Mouse (Mus musculus) neural tube, embryonic 13.5 days (tissue): ENCODE measurements around the gene Slc4a10. TPM values are rescaled to one million over a fixed set of nuclear protein-coding genes. Genes with fewer than 3 reads are reported as not detected.
"Not testable (repeated sequence)": the region's sequence is repeated elsewhere in the genome, so short reads cannot be mapped to it uniquely, and the experiment has no call there.

ENCODE experiments used
- ATAC-seq: fragments of 200-750 bp; cut with Nextera tagmentation; 2 replicates; pipeline ENCODE4 v1.8.0; 2017; ENCODE audit warnings: low read depth, mild to moderate bottlenecking, moderate TSS enrichment, moderate library complexity
- H3K27ac ChIP-seq: fragments of 300-500 bp; sonication (generic); replicated peaks from 2 replicates; pipeline ENCODE4 v1.5.1; 2015; ENCODE audit warnings: moderate library complexity, mild to moderate bottlenecking, inconsistent platforms
- H3K27me3 ChIP-seq: fragments of 300-500 bp; sonication (generic); 2 replicates; pipeline ENCODE4 v1.6.1; 2015; ENCODE audit warnings: mild to moderate bottlenecking, inconsistent platforms
- H3K36me3 ChIP-seq: fragments of 300-500 bp; sonication (generic); 2 replicates; pipeline ENCODE4 v1.6.1; 2015; ENCODE audit warnings: mild to moderate bottlenecking, inconsistent platforms
- H3K4me1 ChIP-seq: fragments of 300-500 bp; sonication (generic); replicated peaks from 2 replicates; pipeline ENCODE4 v1.6.1; 2015; ENCODE audit warnings: inconsistent platforms
- H3K4me2 ChIP-seq: fragments of 300-500 bp; sonication (generic); 2 replicates; pipeline ENCODE4 v1.6.1; 2015; ENCODE audit warnings: inconsistent platforms, mild to moderate bottlenecking, moderate library complexity
- H3K4me3 ChIP-seq: fragments of 300-500 bp; sonication (generic); 2 replicates; pipeline ENCODE4 v1.5.1; 2015; ENCODE audit warnings: mild to moderate bottlenecking, inconsistent platforms
- H3K9ac ChIP-seq: fragments of 300-500 bp; sonication (generic); 2 replicates; pipeline ENCODE4 v1.6.1; 2015; ENCODE audit warnings: moderate library complexity, mild to moderate bottlenecking, inconsistent platforms
- H3K9me3 ChIP-seq: fragments of 300-500 bp; sonication (generic); 2 replicates; pipeline ENCODE4 v1.6.1; 2016; ENCODE audit warnings: inconsistent platforms
- WGBS: fragments of 180-500 bp; shearing (Covaris S2); methylation state at CpG from one replicate; pipeline ENCODE4 v1.1.7; 2015; 5-methylcytosine and 5-hydroxymethylcytosine counted together
- polyA plus RNA-seq: library from polyadenylated mRNA; unstranded; fragments of >200 nt; fragmentation: Nextera tagmentation; extraction: Ambion mirVana; gene quantifications from 2 replicates; pipeline ENCODE4 v1.2.1, GENCODE M21; 2015

The Slc4a10 gene
- 6.3 and 7.1 TPM in 2 replicates for polyA plus RNA-seq

GRCm38 (mm10) chr2:62046421-62046845 lies at the start of gene Slc4a10:
TSS of gene Slc4a10 (plus strand) at chr2:62046462.
- Histone ChIP-seq H3K9me3 (no peaks in the 10 kb centered on the region), H3K27ac (peak within 1 kb of the TSS; percentile 92), H3K4me1 (peaks cover 7% of the 10 kb centered on the region), H3K36me3 (no peaks in the 10 kb centered on the region), H3K27me3 (no peaks in the 10 kb centered on the region), H3K4me3 (peak within 1 kb of the TSS; percentile 59), H3K4me2 (peak within 1 kb of the TSS; percentile 65), H3K9ac (peak within 1 kb of the TSS; percentile 84)
- ATAC-seq, result peak; percentile 80
- 17% methylated on average over 10 of the region's 10 CpGs for WGBS

DNA sequence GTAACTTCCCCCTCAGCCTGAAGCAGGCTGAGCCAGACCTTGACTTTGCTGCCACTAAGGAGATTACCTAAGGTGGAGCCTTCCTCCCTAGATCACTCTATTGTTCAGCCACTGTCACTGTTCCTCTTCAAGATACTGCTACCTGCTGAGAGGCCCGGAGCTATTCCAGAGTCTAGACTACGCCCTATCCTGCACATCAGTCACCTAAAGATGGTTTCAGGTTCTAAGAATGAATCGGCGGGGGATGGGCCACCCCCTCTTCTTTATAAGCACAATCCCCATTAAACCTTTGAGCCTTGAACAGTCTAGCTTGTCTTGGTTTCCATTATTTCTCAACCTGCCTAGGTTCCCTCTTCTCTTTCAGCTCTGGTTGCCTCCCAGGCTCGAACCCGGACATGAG lies 45.0 kb upstream of the Slc4a10 start:
- H3K4me1 ChIP-seq, H3K36me3 ChIP-seq, H3K27ac ChIP-seq, ATAC-seq, H3K27me3 ChIP-seq, H3K4me3 ChIP-seq, H3K4me2 ChIP-seq, H3K9me3 ChIP-seq, H3K9ac ChIP-seq: not testable (repeated sequence)
- WGBS, result 94% methylated on average over 6 of the region's 6 CpGs

- Histone ChIP-seq H3K36me3 (no peaks in the 10 kb centered on the region), H3K9me3 (no peaks in the 10 kb centered on the region), H3K4me3 (no peak overlapping the region), H3K27ac (no peak overlapping the region), H3K4me1 (no peaks in the 10 kb centered on the region), H3K9ac (no peak overlapping the region), H3K27me3 (no peaks in the 10 kb centered on the region), H3K4me2 (no peak overlapping the region)
- ATAC-seq, result no peak
- 56% methylated on average over 3 of the region's 3 CpGs for WGBS
These were observed 28.1 kb upstream of the Slc4a10 start for GRCm38 (mm10) chr2:62018209-62018608.

GRCm38 (mm10) chr2:62046861-62047503 lies 720 bp downstream of the Slc4a10 start:
- WGBS, result 9% methylated on average over 10 of the region's 10 CpGs
- peak; percentile 38 for ATAC-seq
- H3K9ac ChIP-seq, result peak overlapping the region; percentile 84
- H3K27ac ChIP-seq, result peak overlapping the region; percentile 92
- no peaks in the 10 kb centered on the region for H3K9me3 ChIP-seq
- H3K4me3 ChIP-seq, result peak overlapping the region; percentile 59
- H3K27me3 ChIP-seq, result no peaks in the 10 kb centered on the region
- H3K36me3 ChIP-seq, result no peaks in the 10 kb centered on the region
- peaks cover 7% of the 10 kb centered on the region for H3K4me1 ChIP-seq
- peak overlapping the region; percentile 65 for H3K4me2 ChIP-seq

GRCm38 (mm10) chr2:62047504-62048005 lies 1.3 kb downstream of the Slc4a10 start:
- peak overlapping the region; percentile 65 for H3K4me2 ChIP-seq
- H3K9ac ChIP-seq, result peak overlapping the region; percentile 84
- H3K4me3 ChIP-seq, result peak overlapping the region; percentile 59
- H3K4me1 ChIP-seq, result peaks cover 7% of the 10 kb centered on the region
- H3K9me3 ChIP-seq, result no peaks in the 10 kb centered on the region
- peak overlapping the region; percentile 92 for H3K27ac ChIP-seq
- 1% methylated on average over 14 of the region's 14 CpGs for WGBS
- peak; percentile 95 for ATAC-seq
- H3K27me3 ChIP-seq, result no peaks in the 10 kb centered on the region
- H3K36me3 ChIP-seq, result no peaks in the 10 kb centered on the region

DNA sequence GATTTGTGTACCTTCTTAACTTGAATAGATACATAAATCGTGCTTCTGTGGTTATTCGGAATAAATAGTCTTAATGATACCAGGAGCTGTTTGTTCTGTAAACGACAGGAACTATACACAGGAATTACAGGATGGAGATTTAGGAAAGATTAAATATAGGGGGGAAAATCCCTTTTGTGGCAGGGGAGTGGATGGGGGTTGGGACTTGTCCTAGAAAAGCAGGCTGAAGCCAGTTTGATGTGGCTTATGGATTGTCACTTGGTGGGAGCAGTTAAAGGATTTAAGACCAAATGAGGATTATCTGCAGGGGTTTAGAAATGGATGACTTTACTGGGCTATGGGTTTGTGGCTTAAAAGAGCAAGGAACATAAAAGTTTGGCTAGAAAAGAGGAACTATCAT lies 1.9 kb downstream of the Slc4a10 start:
- Histone ChIP-seq H3K9ac (peak overlapping the region; percentile 84), H3K27ac (peak overlapping the region; percentile 92)
- WGBS, result 13% methylated on average over 3 of the region's 3 CpGs

DNA sequence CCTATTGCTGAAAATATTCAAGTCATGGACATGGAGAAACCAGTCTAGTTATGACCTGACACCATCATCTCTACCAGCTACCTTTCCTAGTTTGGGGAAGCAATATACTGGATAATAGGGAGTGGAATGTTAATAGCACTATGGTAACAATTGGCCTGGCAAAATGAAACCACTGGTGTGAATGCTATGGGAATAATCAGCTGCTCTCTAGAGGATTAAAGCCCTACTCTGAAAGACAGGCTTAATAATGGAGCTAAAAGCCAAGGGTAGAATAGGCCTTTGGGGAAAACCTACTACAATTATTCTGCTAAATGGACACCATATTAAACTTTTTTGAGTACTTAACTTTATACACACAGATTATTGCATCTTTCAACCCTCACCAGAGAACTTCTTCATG lies 30.2 kb downstream of the Slc4a10 start:
- no peaks in the 10 kb centered on the region for H3K9me3 ChIP-seq
- no peak overlapping the region for H3K4me3 ChIP-seq
- H3K9ac ChIP-seq, result no peak overlapping the region
- no peaks in the 10 kb centered on the region for H3K4me1 ChIP-seq
- H3K27me3 ChIP-seq, result no peaks in the 10 kb centered on the region
- ATAC-seq, result no peak
- H3K4me2 ChIP-seq, result no peak overlapping the region
- no peak overlapping the region for H3K27ac ChIP-seq
- H3K36me3 ChIP-seq, result no peaks in the 10 kb centered on the region

More for the DNA sequence above, 1.9 kb downstream of the Slc4a10 start:
- Histone ChIP-seq H3K36me3 (no peaks in the 10 kb centered on the region), H3K4me3 (peak overlapping the region; percentile 59), H3K4me2 (peak overlapping the region; percentile 65), H3K4me1 (peaks cover 7% of the 10 kb centered on the region), H3K9me3 (no peaks in the 10 kb centered on the region), H3K27me3 (no peaks in the 10 kb centered on the region)
- ATAC-seq, result peak; percentile 41; the same call in 1 of the 2 replicates

GRCm38 (mm10) chr2:62087566-62087965 lies 41.3 kb downstream of the Slc4a10 start:
- Histone ChIP-seq H3K9me3 (no peaks in the 10 kb centered on the region), H3K4me2 (no peak overlapping the region), H3K4me1 (no peaks in the 10 kb centered on the region), H3K4me3 (no peak overlapping the region), H3K27me3 (no peaks in the 10 kb centered on the region), H3K27ac (no peak overlapping the region), H3K9ac (no peak overlapping the region), H3K36me3 (no peaks in the 10 kb centered on the region)
- no peak for ATAC-seq
- 76% methylated on average over 3 of the region's 3 CpGs for WGBS

GRCm38 (mm10) chr2:62088715-62089114 lies 42.5 kb downstream of the Slc4a10 start:
- no peaks in the 10 kb centered on the region for H3K27me3 ChIP-seq
- no peak overlapping the region for H3K4me2 ChIP-seq
- H3K9ac ChIP-seq, result no peak overlapping the region
- H3K4me3 ChIP-seq, result no peak overlapping the region
- WGBS, result 77% methylated on average over 8 of the region's 8 CpGs
- no peak overlapping the region for H3K27ac ChIP-seq
- no peaks in the 10 kb centered on the region for H3K36me3 ChIP-seq
- H3K9me3 ChIP-seq, result no peaks in the 10 kb centered on the region
- no peaks in the 10 kb centered on the region for H3K4me1 ChIP-seq
- no peak for ATAC-seq

GRCm38 (mm10) chr2:62089208-62089607 lies 42.9 kb downstream of the Slc4a10 start:
- Histone ChIP-seq H3K4me2 (no peak overlapping the region), H3K36me3 (no peaks in the 10 kb centered on the region), H3K9me3 (no peaks in the 10 kb centered on the region), H3K27me3 (no peaks in the 10 kb centered on the region), H3K27ac (no peak overlapping the region), H3K4me3 (no peak overlapping the region), H3K9ac (no peak overlapping the region), H3K4me1 (no peaks in the 10 kb centered on the region)
- WGBS, result 80% methylated on average over 9 of the region's 9 CpGs
- no peak for ATAC-seq

DNA sequence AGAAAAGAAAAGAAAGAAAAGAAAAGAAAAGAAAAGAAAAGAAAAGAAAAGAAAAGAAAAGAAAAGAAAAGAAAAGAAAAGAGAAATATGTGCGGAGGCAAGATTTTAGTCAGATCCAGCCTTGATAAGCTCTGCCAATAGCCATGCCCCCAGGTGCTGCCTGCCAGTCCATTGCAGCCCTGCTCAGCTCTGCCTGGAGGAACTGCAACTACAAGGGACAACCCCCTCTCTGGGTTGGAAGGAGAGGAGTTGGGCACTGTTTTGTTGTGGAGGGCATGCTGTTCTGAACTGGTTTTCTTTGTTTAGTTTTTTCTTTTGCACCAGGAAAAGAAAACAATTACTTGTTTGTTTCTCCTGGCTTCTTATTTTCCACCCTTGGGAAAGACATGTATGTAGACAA lies 54.3 kb downstream of the Slc4a10 start:
- Histone ChIP-seq H3K36me3 (no peaks in the 10 kb centered on the region), H3K27me3 (no peaks in the 10 kb centered on the region), H3K4me3 (no peak overlapping the region), H3K9ac (no peak overlapping the region), H3K9me3 (no peaks in the 10 kb centered on the region), H3K4me1 (no peaks in the 10 kb centered on the region), H3K4me2 (no peak overlapping the region), H3K27ac (no peak overlapping the region)
- ATAC-seq, result no peak
- WGBS, result 86% methylated on average over 1 of the region's 1 CpGs

DNA sequence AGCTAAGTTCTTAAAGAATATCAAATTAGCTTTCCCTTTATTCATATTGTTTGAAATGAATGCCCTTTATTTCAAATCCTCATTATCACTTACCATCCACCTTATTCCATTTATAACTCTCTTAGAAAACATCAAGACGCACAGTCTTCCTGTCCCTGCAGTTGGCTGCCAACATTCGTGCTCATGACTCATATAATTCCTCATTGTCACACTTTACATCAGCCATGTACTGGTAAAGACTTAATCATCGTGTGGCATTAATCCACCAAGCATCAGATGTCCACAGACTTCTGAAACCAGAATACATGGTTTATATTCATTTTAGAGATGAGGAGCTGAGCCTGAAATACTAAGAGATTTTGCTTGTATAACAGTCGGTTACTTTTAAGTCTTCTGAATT lies 69.1 kb downstream of the Slc4a10 start:
- Histone ChIP-seq H3K4me3 (no peak overlapping the region), H3K9ac (no peak overlapping the region), H3K27ac (no peak overlapping the region), H3K4me1 (no peaks in the 10 kb centered on the region), H3K4me2 (no peak overlapping the region), H3K9me3 (no peaks in the 10 kb centered on the region), H3K36me3 (no peaks in the 10 kb centered on the region), H3K27me3 (no peaks in the 10 kb centered on the region)
- WGBS, result 88% methylated on average over 4 of the region's 4 CpGs
- no peak for ATAC-seq

DNA sequence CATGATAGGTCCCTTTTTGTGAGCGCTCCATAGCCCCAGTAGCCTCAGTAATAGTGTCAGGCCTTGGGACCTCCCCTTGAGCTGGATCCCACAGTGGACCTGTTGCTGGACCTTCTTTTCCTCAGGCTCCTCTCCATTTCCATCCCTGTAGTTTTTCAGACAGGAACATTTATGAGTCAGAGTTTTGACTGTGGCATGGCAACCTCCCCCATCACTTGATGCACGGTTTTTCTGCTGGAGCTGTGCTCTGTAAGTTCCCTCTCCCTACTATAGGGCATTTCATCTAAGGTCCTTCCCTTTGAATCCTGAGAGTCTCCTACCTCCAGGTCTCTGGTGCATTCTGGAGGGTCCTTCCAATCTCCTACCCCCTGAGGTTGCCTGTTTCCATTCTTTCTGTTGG lies 83.7 kb downstream of the Slc4a10 start:
- WGBS, result 96% methylated on average over 2 of the region's 2 CpGs
- Histone ChIP-seq H3K9ac (no peak overlapping the region), H3K4me1 (no peaks in the 10 kb centered on the region), H3K36me3 (no peaks in the 10 kb centered on the region), H3K9me3 (no peaks in the 10 kb centered on the region), H3K27me3 (no peaks in the 10 kb centered on the region), H3K4me3 (no peak overlapping the region), H3K27ac (no peak overlapping the region), H3K4me2 (no peak overlapping the region)
- ATAC-seq, result no peak
